Mouse (Mus musculus) myocyte (in vitro differentiated cells): ENCODE measurements around the gene Pcx.

Experiments used
- CEBPB ChIP-seq: IDR thresholded peaks from 2 replicates; pipeline ENCODE4 v1.6.1; 2011; ENCODE audit warnings: mild to moderate bottlenecking, moderate library complexity; ENCODE audit not compliant: poor library complexity, insufficient read depth, severe bottlenecking
- MYOD1 ChIP-seq, 3 experiments: IDR thresholded peaks; one replicate each; pipeline ENCODE4 v1.6.1; 2011; ENCODE audit warnings: control low read depth in 2 of 3, low read depth in 2 of 3, mild to moderate bottlenecking in 2 of 3, moderate library complexity in 1 of 3; ENCODE audit not compliant: insufficient read length in 2 of 3, control insufficient read depth in 1 of 3
- POLR2A ChIP-seq: IDR thresholded peaks from one replicate; pipeline ENCODE4 v1.6.1; 2011; ENCODE audit warnings: low read depth, mild to moderate bottlenecking, control low read depth, moderate library complexity; ENCODE audit not compliant: insufficient read length
- POLR2AphosphoS2 ChIP-seq: IDR thresholded peaks from one replicate; pipeline ENCODE4 v1.6.1; 2011; ENCODE audit warnings: low read depth, control low read depth; ENCODE audit not compliant: insufficient read length
- SRF ChIP-seq: IDR thresholded peaks from one replicate; pipeline ENCODE4 v1.6.1; 2011; ENCODE audit warnings: low read depth; ENCODE audit not compliant: control insufficient read depth, insufficient read length
- TCF12 ChIP-seq: IDR thresholded peaks from one replicate; pipeline ENCODE4 v1.6.1; 2011; ENCODE audit warnings: mild to moderate bottlenecking, control low read depth; ENCODE audit not compliant: poor library complexity, insufficient read depth, severe bottlenecking
- USF1 ChIP-seq: IDR thresholded peaks from one replicate; pipeline ENCODE4 v1.6.1; 2011; ENCODE audit warnings: low read depth, mild to moderate bottlenecking, control low read depth, moderate library complexity

DNA sequence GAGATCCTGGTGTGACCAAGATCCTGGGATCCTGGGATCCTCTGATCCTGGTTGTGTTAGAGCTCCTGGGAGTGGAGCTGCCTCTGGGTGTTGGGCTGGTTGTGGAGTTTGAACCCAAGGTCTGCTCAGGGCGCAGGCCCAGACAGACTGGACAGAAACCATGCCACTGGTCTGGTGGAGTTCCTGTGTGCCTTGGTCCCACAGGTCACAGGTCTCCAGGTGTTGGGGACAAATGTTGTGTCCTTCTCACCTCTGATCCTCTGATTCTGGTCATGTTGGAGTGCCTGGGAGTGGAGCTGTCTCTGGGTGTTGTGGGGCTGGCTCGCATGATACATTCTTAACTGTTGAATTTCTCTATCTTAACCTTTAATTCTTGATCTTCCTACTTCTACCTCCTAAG lies 24.4 kb downstream of the Pcx start:
- TF ChIP-seq POLR2AphosphoS2 (no peak), MYOD1 (IDR thresholded peaks at IDR 0.05; ENCODE audit: control insufficient read depth in 1 of 3, insufficient read length in 2 of 3, low read depth in 2 of 3) (no peak), POLR2A (no peak), USF1 (no peak), CEBPB (no peak), SRF (no peak), TCF12 (no peak)
